Mouse (Mus musculus) embryonic facial prominence, embryonic 13.5 days (tissue): Measurements from ENCODE around the gene Hoxb8. TPM values are rescaled to one million over a fixed set of nuclear protein-coding genes. Genes with fewer than 3 reads are reported as not detected.

ENCODE experiments used
- ATAC-seq: fragments of 200-750 bp; cut with Nextera tagmentation; 2 replicates; pipeline ENCODE4 v1.8.0; 2017; ENCODE audit warnings: low read depth; ENCODE audit not compliant: insufficient number of reproducible peaks, insufficient read depth, low FRiP score, low TSS enrichment
- H3K27ac ChIP-seq: fragments of 300-500 bp; sonication (generic); 2 replicates; pipeline ENCODE4 v1.5.1; 2015; ENCODE audit warnings: moderate library complexity, mild to moderate bottlenecking, inconsistent platforms
- H3K27me3 ChIP-seq: fragments of 300-500 bp; sonication (generic); 2 replicates; pipeline ENCODE4 v1.6.1; 2015; ENCODE audit warnings: mild to moderate bottlenecking, inconsistent platforms
- H3K36me3 ChIP-seq: fragments of 300-500 bp; sonication (generic); 2 replicates; pipeline ENCODE4 v1.6.1; 2015; ENCODE audit warnings: mild to moderate bottlenecking, inconsistent platforms
- H3K4me1 ChIP-seq: fragments of 300-500 bp; sonication (generic); 2 replicates; pipeline ENCODE4 v1.6.1; 2015; ENCODE audit warnings: inconsistent platforms
- H3K4me2 ChIP-seq: fragments of 300-500 bp; sonication (generic); 2 replicates; pipeline ENCODE4 v1.6.1; 2015; ENCODE audit warnings: moderate library complexity, mild to moderate bottlenecking, inconsistent platforms
- H3K4me3 ChIP-seq: fragments of 300-500 bp; sonication (generic); 2 replicates; pipeline ENCODE4 v1.5.1; 2015; ENCODE audit warnings: mild to moderate bottlenecking, inconsistent platforms
- H3K9ac ChIP-seq: fragments of 300-500 bp; sonication (generic); 2 replicates; pipeline ENCODE4 v1.6.1; 2015; ENCODE audit warnings: mild to moderate bottlenecking, inconsistent platforms
- H3K9me3 ChIP-seq: fragments of 300-500 bp; sonication (generic); 2 replicates; pipeline ENCODE4 v1.6.1; 2016; ENCODE audit warnings: inconsistent platforms
- WGBS: fragments of 180-500 bp; shearing (Covaris S2); methylation state at CpG from one replicate; pipeline ENCODE4 v1.1.7; 2015; ENCODE audit warnings: mixed read lengths; 5-methylcytosine and 5-hydroxymethylcytosine counted together
- polyA plus RNA-seq: library from polyadenylated mRNA; unstranded; fragments of >200 nt; fragmentation: Nextera tagmentation; extraction: Ambion mirVana; gene quantifications from 2 replicates; pipeline ENCODE4 v1.2.1, GENCODE M21; 2015

The Hoxb8 gene
- polyA plus RNA-seq, 1 experiment from 2014 or later: 0.37 TPM

- Histone ChIP-seq H3K36me3 (no peaks in the 10 kb centered on the region), H3K9ac (no peak overlapping the region), H3K4me2 (no peak overlapping the region), H3K27me3 (peaks cover 100% of the 10 kb centered on the region), H3K4me1 (peaks cover 4% of the 10 kb centered on the region; the same call in 1 of the 2 replicates), H3K9me3 (no peaks in the 10 kb centered on the region), H3K27ac (no peak overlapping the region), H3K4me3 (no peak overlapping the region)
- ATAC-seq: no peak
- 1% methylated on average over 34 of the region's 34 CpGs for WGBS
Measured at GRCm38 (mm10) chr11:96314671-96315343, 33.1 kb downstream of the Hoxb8 start.

GRCm38 (mm10) chr11:96315344-96315681 is 33.6 kb downstream of the Hoxb8 start:
- H3K36me3 ChIP-seq: no peaks in the 10 kb centered on the region
- H3K4me2 ChIP-seq: no peak overlapping the region
- H3K27ac ChIP-seq: no peak overlapping the region
- no peak overlapping the region for H3K4me3 ChIP-seq
- 3% methylated on average over 5 of the region's 5 CpGs for WGBS
- H3K9ac ChIP-seq: no peak overlapping the region
- no peak for ATAC-seq
- no peaks in the 10 kb centered on the region for H3K9me3 ChIP-seq
- peaks cover 4% of the 10 kb centered on the region; the same call in 1 of the 2 replicates for H3K4me1 ChIP-seq
- peaks cover 100% of the 10 kb centered on the region for H3K27me3 ChIP-seq

- H3K4me3 ChIP-seq: no peak overlapping the region
- H3K9ac ChIP-seq: no peak overlapping the region
- H3K36me3 ChIP-seq: no peaks in the 10 kb centered on the region
- H3K4me1 ChIP-seq: peaks cover 4% of the 10 kb centered on the region; the same call in 1 of the 2 replicates
- H3K4me2 ChIP-seq: no peak overlapping the region
- ATAC-seq: no peak
- no peak overlapping the region for H3K27ac ChIP-seq
- WGBS: 8% methylated on average over 18 of the region's 18 CpGs
- H3K9me3 ChIP-seq: no peaks in the 10 kb centered on the region
- peaks cover 100% of the 10 kb centered on the region for H3K27me3 ChIP-seq
Measured at GRCm38 (mm10) chr11:96316696-96317607, 35.2 kb downstream of the Hoxb8 start.

DNA sequence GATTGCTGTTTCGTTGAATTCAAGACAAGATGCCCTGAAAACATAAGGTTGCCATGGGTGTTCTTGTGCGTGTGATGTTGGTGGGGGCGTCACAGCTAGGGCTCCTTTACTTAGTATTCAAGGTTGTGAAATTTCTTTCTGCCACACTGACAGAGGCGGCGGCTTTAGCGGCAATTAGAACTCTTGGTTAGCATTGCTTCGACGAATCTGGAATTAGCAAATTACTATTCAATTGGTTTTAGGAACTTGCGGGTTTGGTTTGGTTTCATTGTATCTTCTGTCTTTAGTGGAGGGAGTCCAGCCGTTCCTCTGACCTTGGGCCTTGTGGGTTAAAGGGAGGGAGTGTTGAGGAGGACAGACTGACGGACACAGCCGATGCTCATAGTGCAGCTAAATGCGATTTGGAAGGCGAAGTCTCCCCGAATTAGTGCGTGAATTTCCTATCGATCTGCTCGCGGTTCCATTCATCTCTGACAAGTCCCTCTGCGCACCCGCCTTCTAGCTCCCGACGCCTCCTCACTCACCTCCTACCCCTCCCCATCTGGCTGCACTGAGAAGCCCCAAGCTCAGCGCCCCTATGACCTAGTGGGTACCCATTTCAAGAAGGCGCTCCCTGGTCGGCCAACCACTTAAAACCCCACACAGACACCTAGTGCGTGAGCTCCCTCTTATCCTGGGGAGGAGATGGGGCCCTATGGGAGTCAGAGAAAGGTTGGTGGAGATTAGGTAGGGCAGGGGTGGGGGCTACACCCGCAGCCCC is 36.1 kb downstream of the Hoxb8 start, which contains the start of gene Hoxb4:
TSS of gene Hoxb4 (plus strand) at position 660 of the 760 bp plus-strand sequence.
- Histone ChIP-seq H3K4me2 (peak within 1 kb of the TSS; percentile 39), H3K9me3 (no peaks in the 10 kb centered on the region), H3K27me3 (peaks cover 100% of the 10 kb centered on the region), H3K27ac (no peak within 1 kb of the TSS), H3K4me1 (peaks cover 4% of the 10 kb centered on the region; the same call in 1 of the 2 replicates), H3K9ac (no peak within 1 kb of the TSS), H3K36me3 (no peaks in the 10 kb centered on the region), H3K4me3 (peak within 1 kb of the TSS; percentile 25)
- WGBS: 2% methylated on average over 28 of the region's 28 CpGs
- no peak for ATAC-seq

DNA sequence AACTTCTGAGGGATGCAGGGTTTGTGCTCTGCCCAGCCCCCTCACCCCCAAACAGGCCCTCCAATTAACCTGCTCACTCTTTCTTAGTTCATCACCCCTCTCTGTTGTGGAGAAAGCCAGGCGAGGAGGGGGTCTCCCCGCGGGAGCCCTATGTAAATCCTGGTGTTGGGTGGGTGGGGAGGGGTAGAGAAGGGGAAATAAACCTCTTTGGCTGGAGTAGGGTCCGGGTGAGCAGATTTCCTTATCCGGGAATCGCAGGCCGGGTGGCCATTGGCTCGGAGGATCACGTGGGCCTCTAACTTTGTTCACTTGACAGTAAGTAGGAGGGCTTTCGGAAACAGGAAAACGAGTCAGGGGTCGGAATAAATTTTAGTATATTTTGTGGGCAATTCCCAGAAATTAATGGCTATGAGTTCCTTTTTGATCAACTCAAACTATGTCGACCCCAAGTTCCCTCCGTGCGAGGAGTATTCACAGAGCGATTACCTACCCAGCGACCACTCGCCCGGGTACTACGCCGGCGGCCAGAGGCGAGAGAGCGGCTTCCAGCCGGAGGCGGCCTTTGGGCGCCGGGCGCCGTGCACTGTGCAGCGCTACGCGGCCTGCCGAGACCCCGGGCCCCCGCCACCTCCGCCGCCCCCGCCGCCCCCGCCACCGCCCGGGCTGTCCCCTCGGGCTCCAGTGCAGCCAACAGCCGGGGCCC is 36.8 kb downstream of the Hoxb8 start:
- no peak overlapping the region for H3K9ac ChIP-seq
- H3K4me3 ChIP-seq: peak overlapping the region; percentile 25
- peaks cover 4% of the 10 kb centered on the region; the same call in 1 of the 2 replicates for H3K4me1 ChIP-seq
- peak overlapping the region; percentile 39 for H3K4me2 ChIP-seq
- H3K27ac ChIP-seq: no peak overlapping the region
- no peak for ATAC-seq
- H3K9me3 ChIP-seq: no peaks in the 10 kb centered on the region
- 1% methylated on average over 43 of the region's 45 CpGs for WGBS
- H3K36me3 ChIP-seq: no peaks in the 10 kb centered on the region
- peaks cover 100% of the 10 kb centered on the region for H3K27me3 ChIP-seq

DNA sequence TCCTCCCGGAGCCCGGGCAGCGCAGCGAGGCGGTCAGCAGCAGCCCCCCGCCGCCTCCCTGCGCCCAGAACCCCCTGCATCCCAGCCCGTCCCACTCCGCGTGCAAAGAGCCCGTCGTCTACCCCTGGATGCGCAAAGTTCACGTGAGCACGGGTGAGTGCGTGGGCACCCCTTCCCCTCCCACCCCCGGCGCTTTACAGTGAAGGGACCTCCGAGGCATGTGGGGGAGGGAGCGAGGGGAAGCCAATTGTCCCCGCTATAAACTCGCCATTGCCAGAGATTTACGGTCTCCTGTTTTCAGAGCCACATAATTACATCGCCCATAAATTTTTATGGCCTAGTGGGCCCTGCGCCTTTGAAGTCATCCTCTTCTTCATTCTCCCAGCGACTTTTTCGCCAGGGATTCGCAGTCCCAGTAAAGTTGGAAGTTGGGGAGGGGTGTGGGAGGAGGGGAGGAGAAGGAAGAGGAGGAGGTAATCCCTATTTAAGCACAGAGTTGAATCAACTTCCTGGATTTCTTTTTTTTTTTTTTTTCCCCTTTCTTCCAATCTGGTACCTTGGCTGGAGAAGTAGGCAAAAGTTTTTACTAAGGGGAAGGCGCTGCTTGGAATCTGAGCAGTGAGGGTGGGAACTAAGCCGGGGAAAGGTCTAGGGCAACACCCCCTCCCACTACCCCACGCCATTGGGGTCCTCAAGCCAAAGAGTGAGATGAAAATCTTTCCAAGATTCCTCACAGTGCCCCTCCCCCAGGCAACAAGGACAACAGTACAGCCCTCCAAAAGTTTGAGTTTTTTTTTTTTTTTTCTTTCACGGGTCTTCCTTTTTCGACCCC is 37.6 kb downstream of the Hoxb8 start:
- H3K9me3 ChIP-seq: no peaks in the 10 kb centered on the region
- H3K36me3 ChIP-seq: no peaks in the 10 kb centered on the region
- H3K4me2 ChIP-seq: peak overlapping the region; percentile 39
- no peak for ATAC-seq
- peaks cover 100% of the 10 kb centered on the region for H3K27me3 ChIP-seq
- peak overlapping the region; percentile 25 for H3K4me3 ChIP-seq
- peaks cover 4% of the 10 kb centered on the region; the same call in 1 of the 2 replicates for H3K4me1 ChIP-seq
- no peak overlapping the region for H3K9ac ChIP-seq
- H3K27ac ChIP-seq: no peak overlapping the region
- whole genome bisulfite sequencing: 1% methylated on average over 32 of the region's 34 CpGs

DNA sequence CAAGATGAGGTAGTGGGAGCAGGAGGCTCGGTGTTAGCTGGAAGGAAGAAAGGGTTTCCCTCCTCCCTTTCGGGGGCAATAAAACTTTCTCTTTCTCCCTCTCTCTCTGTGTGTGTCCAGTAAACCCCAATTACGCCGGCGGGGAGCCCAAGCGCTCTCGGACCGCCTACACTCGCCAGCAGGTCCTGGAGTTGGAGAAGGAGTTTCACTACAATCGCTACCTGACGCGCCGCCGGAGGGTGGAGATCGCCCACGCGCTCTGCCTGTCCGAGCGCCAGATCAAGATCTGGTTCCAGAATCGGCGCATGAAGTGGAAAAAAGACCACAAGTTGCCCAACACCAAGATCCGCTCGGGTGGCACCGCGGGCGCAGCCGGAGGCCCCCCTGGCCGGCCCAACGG is 38.2 kb downstream of the Hoxb8 start:
- Histone ChIP-seq H3K27me3 (peaks cover 100% of the 10 kb centered on the region), H3K4me1 (peaks cover 4% of the 10 kb centered on the region; the same call in 1 of the 2 replicates), H3K36me3 (no peaks in the 10 kb centered on the region), H3K4me3 (no peak overlapping the region), H3K4me2 (no peak overlapping the region), H3K9ac (no peak overlapping the region), H3K9me3 (no peaks in the 10 kb centered on the region), H3K27ac (no peak overlapping the region)
- no peak for ATAC-seq
- under 1% methylated on average over 29 of the region's 29 CpGs for WGBS

DNA sequence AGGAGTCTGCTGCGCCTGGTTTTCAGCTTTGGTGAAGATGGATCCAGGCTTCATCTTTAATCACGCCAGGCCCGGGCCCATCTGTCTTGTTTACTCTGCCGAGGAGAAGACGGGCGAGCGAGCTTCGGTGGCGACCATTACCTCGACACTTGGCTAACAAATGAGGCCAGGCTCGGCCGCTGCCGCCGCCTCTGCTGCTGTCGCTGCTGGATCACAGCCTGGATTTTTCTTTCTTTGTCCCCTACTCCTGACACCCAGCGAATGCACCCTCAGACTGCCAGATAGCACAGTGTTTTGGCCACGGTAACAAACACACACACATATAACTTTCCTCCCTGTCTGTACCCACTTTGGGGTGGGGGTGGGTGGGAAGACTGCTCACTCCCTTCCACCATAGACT is 39.0 kb downstream of the Hoxb8 start:
- no peak overlapping the region for H3K27ac ChIP-seq
- no peak for ATAC-seq
- no peaks in the 10 kb centered on the region for H3K36me3 ChIP-seq
- no peak overlapping the region for H3K4me2 ChIP-seq
- peaks cover 4% of the 10 kb centered on the region; the same call in 1 of the 2 replicates for H3K4me1 ChIP-seq
- H3K9ac ChIP-seq: no peak overlapping the region
- H3K4me3 ChIP-seq: no peak overlapping the region
- H3K27me3 ChIP-seq: peaks cover 100% of the 10 kb centered on the region
- WGBS: 2% methylated on average over 17 of the region's 17 CpGs
- H3K9me3 ChIP-seq: no peaks in the 10 kb centered on the region

DNA sequence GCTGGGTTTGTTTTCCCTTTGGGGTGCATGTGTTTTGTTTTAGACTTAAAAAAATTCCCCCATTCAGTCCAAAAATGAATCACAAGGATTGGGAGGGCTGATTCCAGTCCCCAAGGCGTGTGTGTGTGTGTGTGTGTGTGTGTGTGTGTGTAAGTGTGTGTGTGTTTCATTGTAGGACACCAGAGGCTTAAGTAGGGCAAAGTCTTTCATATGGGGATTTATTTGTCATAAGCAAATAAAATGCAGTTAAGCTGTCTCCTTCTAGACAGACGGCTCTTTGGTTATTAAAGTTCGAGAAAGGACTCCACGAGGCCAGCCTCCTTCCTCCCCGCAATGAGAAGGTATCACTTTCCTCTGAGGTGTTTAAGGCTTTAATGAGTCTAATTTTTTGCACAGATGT is 40.1 kb downstream of the Hoxb8 start:
- H3K4me1 ChIP-seq: peaks cover 4% of the 10 kb centered on the region; the same call in 1 of the 2 replicates
- peaks cover 100% of the 10 kb centered on the region for H3K27me3 ChIP-seq
- no peak overlapping the region for H3K27ac ChIP-seq
- H3K4me2 ChIP-seq: no peak overlapping the region
- no peak overlapping the region for H3K9ac ChIP-seq
- H3K4me3 ChIP-seq: no peak overlapping the region
- H3K36me3 ChIP-seq: no peaks in the 10 kb centered on the region
- no peak for ATAC-seq
- H3K9me3 ChIP-seq: no peaks in the 10 kb centered on the region
- 4% methylated on average over 5 of the region's 5 CpGs for WGBS

GRCm38 (mm10) chr11:96322738-96323137 is 41.0 kb downstream of the Hoxb8 start:
- no peak overlapping the region for H3K27ac ChIP-seq
- no peak overlapping the region for H3K4me2 ChIP-seq
- no peaks in the 10 kb centered on the region for H3K9me3 ChIP-seq
- WGBS: 6% methylated on average over 6 of the region's 6 CpGs
- peaks cover 4% of the 10 kb centered on the region; the same call in 1 of the 2 replicates for H3K4me1 ChIP-seq
- H3K36me3 ChIP-seq: no peaks in the 10 kb centered on the region
- no peak for ATAC-seq
- H3K27me3 ChIP-seq: peaks cover 100% of the 10 kb centered on the region
- no peak overlapping the region for H3K9ac ChIP-seq
- H3K4me3 ChIP-seq: no peak overlapping the region
